Mouse (Mus musculus): Measurements from ENCODE around the gene Gpr183. TPM values are rescaled to one million over a fixed set of nuclear protein-coding genes. Genes with fewer than 3 reads are reported as not detected.

Gpr183 gene
- polyA plus RNA-seq, 1 experiment from 2014 or later: 2.4 TPM

GRCm38 (mm10) chr14:122003812-122004211 is 38.8 kb upstream of the Gpr183 start:
- no peak overlapping the region for H3K9ac ChIP-seq (ENCODE audit: low read length)
- no peak overlapping the region for H3K4me3 ChIP-seq (ENCODE audit: control insufficient read depth in 1 of 2, insufficient read depth in 1 of 2, low read depth in 1 of 2, low read length in 2 of 2)
- H3K9me3 ChIP-seq (ENCODE audit: control insufficient read depth, low read length): no peaks in the 10 kb centered on the region
- no peak for ATAC-seq (ENCODE audit: insufficient number of reproducible peaks, insufficient read depth, low FRiP score, low read depth)
- H3K4me1 ChIP-seq (ENCODE audit: control insufficient read depth in 2 of 2, insufficient read depth in 2 of 2, low read length in 2 of 2): peaks cover 0 to 2% of the 10 kb centered on the region in 2 experiments; a peak in 1 of 4 replicates
- no peaks in the 10 kb centered on the region for H3K27me3 ChIP-seq (ENCODE audit: control insufficient read depth, insufficient read depth, low read length)
- H3K4me2 ChIP-seq (ENCODE audit: low read length): no peak overlapping the region
- peaks cover 5% of the 10 kb centered on the region; the same call in 1 of the 2 replicates for H3K36me3 ChIP-seq (ENCODE audit: control insufficient read depth, insufficient read depth, low read length)
- no peak overlapping the region for H3K27ac ChIP-seq (replicated peaks in 1 of 2; ENCODE audit: control insufficient read depth in 1 of 2, insufficient read depth in 1 of 2, low read depth in 2 of 2, low read length in 2 of 2)

GRCm38 (mm10) chr14:122002224-122002623 is 37.2 kb upstream of the Gpr183 start:
- WGBS: 65% methylated on average over 7 of the region's 7 CpGs
- H3K9ac ChIP-seq (ENCODE audit: low read length): no peak overlapping the region
- no peaks in the 10 kb centered on the region for H3K9me3 ChIP-seq (ENCODE audit: control insufficient read depth, low read length)
- H3K27ac ChIP-seq (replicated peaks in 1 of 2; ENCODE audit: control insufficient read depth in 1 of 2, insufficient read depth in 1 of 2, low read depth in 2 of 2, low read length in 2 of 2): no peak overlapping the region
- no peaks in the 10 kb centered on the region for H3K27me3 ChIP-seq (ENCODE audit: control insufficient read depth, insufficient read depth, low read length)
- no peak overlapping the region for H3K4me3 ChIP-seq (ENCODE audit: control insufficient read depth in 1 of 2, insufficient read depth in 1 of 2, low read depth in 1 of 2, low read length in 2 of 2)
- no peak overlapping the region for H3K4me2 ChIP-seq (ENCODE audit: low read length)
- ATAC-seq (ENCODE audit: insufficient number of reproducible peaks, insufficient read depth, low FRiP score, low read depth): no peak
- H3K4me1 ChIP-seq (ENCODE audit: control insufficient read depth in 2 of 2, insufficient read depth in 2 of 2, low read length in 2 of 2): peaks cover 0 to 2% of the 10 kb centered on the region in 2 experiments; a peak in 1 of 4 replicates
- 0 out of 2 replicates have a peak, but pooled peaks cover 5% of the 10 kb centered on the region for H3K36me3 ChIP-seq (ENCODE audit: control insufficient read depth, insufficient read depth, low read length)

GRCm38 (mm10) chr14:122000346-122001105 is 35.5 kb upstream of the Gpr183 start:
- Histone ChIP-seq H3K9me3 (ENCODE audit: control insufficient read depth, low read length) (no peaks in the 10 kb centered on the region), H3K27me3 (ENCODE audit: control insufficient read depth, insufficient read depth, low read length) (no peaks in the 10 kb centered on the region), H3K9ac (ENCODE audit: low read length) (no peak overlapping the region), H3K4me3 (ENCODE audit: control insufficient read depth in 1 of 2, insufficient read depth in 1 of 2, low read depth in 1 of 2, low read length in 2 of 2) (no peak overlapping the region), H3K27ac (replicated peaks in 1 of 2; ENCODE audit: control insufficient read depth in 1 of 2, insufficient read depth in 1 of 2, low read depth in 2 of 2, low read length in 2 of 2) (no peak overlapping the region), H3K4me2 (ENCODE audit: low read length) (no peak overlapping the region), H3K4me1 (ENCODE audit: control insufficient read depth in 2 of 2, insufficient read depth in 2 of 2, low read length in 2 of 2) (peaks cover 7 to 9% of the 10 kb centered on the region in 2 experiments), H3K36me3 (ENCODE audit: control insufficient read depth, insufficient read depth, low read length) (0 out of 2 replicates have a peak, but pooled peaks cover 13% of the 10 kb centered on the region)
- 90% methylated on average over 17 of the region's 17 CpGs for WGBS
- no peak for ATAC-seq (ENCODE audit: insufficient number of reproducible peaks, insufficient read depth, low FRiP score, low read depth)

- Histone ChIP-seq H3K4me1 (ENCODE audit: control insufficient read depth in 2 of 2, insufficient read depth in 2 of 2, low read length in 2 of 2) (peaks cover 7 to 9% of the 10 kb centered on the region in 2 experiments), H3K4me2 (ENCODE audit: low read length) (no peak overlapping the region), H3K27me3 (ENCODE audit: control insufficient read depth, insufficient read depth, low read length) (no peaks in the 10 kb centered on the region), H3K4me3 (ENCODE audit: control insufficient read depth in 1 of 2, insufficient read depth in 1 of 2, low read depth in 1 of 2, low read length in 2 of 2) (no peak overlapping the region), H3K36me3 (ENCODE audit: control insufficient read depth, insufficient read depth, low read length) (peaks cover 14% of the 10 kb centered on the region), H3K9ac (ENCODE audit: low read length) (no peak overlapping the region), H3K27ac (replicated peaks in 1 of 2; ENCODE audit: control insufficient read depth in 1 of 2, insufficient read depth in 1 of 2, low read depth in 2 of 2, low read length in 2 of 2) (no peak overlapping the region), H3K9me3 (ENCODE audit: control insufficient read depth, low read length) (no peaks in the 10 kb centered on the region)
- no peak for ATAC-seq (ENCODE audit: insufficient number of reproducible peaks, insufficient read depth, low FRiP score, low read depth)
- 83% methylated on average over 8 of the region's 8 CpGs for whole genome bisulfite sequencing
Observed at GRCm38 (mm10) chr14:121999455-121999854, 34.5 kb upstream of the Gpr183 start.

GRCm38 (mm10) chr14:121996786-121997185 is 31.8 kb upstream of the Gpr183 start:
- Histone ChIP-seq H3K9ac (ENCODE audit: low read length) (no peak overlapping the region), H3K9me3 (ENCODE audit: control insufficient read depth, low read length) (no peaks in the 10 kb centered on the region), H3K4me2 (ENCODE audit: low read length) (no peak overlapping the region), H3K36me3 (ENCODE audit: control insufficient read depth, insufficient read depth, low read length) (peaks cover 20% of the 10 kb centered on the region), H3K4me1 (ENCODE audit: control insufficient read depth in 2 of 2, insufficient read depth in 2 of 2, low read length in 2 of 2) (peaks cover 7 to 9% of the 10 kb centered on the region in 2 experiments), H3K4me3 (ENCODE audit: control insufficient read depth in 1 of 2, insufficient read depth in 1 of 2, low read depth in 1 of 2, low read length in 2 of 2) (no peak overlapping the region), H3K27ac (replicated peaks in 1 of 2; ENCODE audit: control insufficient read depth in 1 of 2, insufficient read depth in 1 of 2, low read depth in 2 of 2, low read length in 2 of 2) (0 out of 4 replicates have a peak overlapping the region, but pooled peaks of 1 of the 2 experiments have one; percentile 19), H3K27me3 (ENCODE audit: control insufficient read depth, insufficient read depth, low read length) (no peaks in the 10 kb centered on the region)
- no peak for ATAC-seq (ENCODE audit: insufficient number of reproducible peaks, insufficient read depth, low FRiP score, low read depth)
- 71% methylated on average over 8 of the region's 8 CpGs for WGBS

GRCm38 (mm10) chr14:121995557-121995870 is 30.5 kb upstream of the Gpr183 start:
- 73% methylated on average over 1 of the region's 1 CpGs for WGBS
- no peak overlapping the region for H3K4me2 ChIP-seq (ENCODE audit: low read length)
- no peak overlapping the region for H3K4me3 ChIP-seq (ENCODE audit: control insufficient read depth in 1 of 2, insufficient read depth in 1 of 2, low read depth in 1 of 2, low read length in 2 of 2)
- no peak overlapping the region for H3K27ac ChIP-seq (replicated peaks in 1 of 2; ENCODE audit: control insufficient read depth in 1 of 2, insufficient read depth in 1 of 2, low read depth in 2 of 2, low read length in 2 of 2)
- H3K27me3 ChIP-seq (ENCODE audit: control insufficient read depth, insufficient read depth, low read length): no peaks in the 10 kb centered on the region
- no peaks in the 10 kb centered on the region for H3K9me3 ChIP-seq (ENCODE audit: control insufficient read depth, low read length)
- H3K36me3 ChIP-seq (ENCODE audit: control insufficient read depth, insufficient read depth, low read length): peaks cover 22% of the 10 kb centered on the region
- H3K9ac ChIP-seq (ENCODE audit: low read length): no peak overlapping the region
- H3K4me1 ChIP-seq (ENCODE audit: control insufficient read depth in 2 of 2, insufficient read depth in 2 of 2, low read length in 2 of 2): peaks cover 7 to 9% of the 10 kb centered on the region in 2 experiments
- ATAC-seq (ENCODE audit: insufficient number of reproducible peaks, insufficient read depth, low FRiP score, low read depth): no peak

- H3K27ac ChIP-seq (replicated peaks in 1 of 2; ENCODE audit: control insufficient read depth in 1 of 2, insufficient read depth in 1 of 2, low read depth in 2 of 2, low read length in 2 of 2): no peak overlapping the region
- H3K36me3 ChIP-seq (ENCODE audit: control insufficient read depth, insufficient read depth, low read length): peaks cover 22% of the 10 kb centered on the region
- H3K9me3 ChIP-seq (ENCODE audit: control insufficient read depth, low read length): no peaks in the 10 kb centered on the region
- no peak overlapping the region for H3K4me3 ChIP-seq (ENCODE audit: control insufficient read depth in 1 of 2, insufficient read depth in 1 of 2, low read depth in 1 of 2, low read length in 2 of 2)
- H3K27me3 ChIP-seq (ENCODE audit: control insufficient read depth, insufficient read depth, low read length): no peaks in the 10 kb centered on the region
- no peak overlapping the region for H3K9ac ChIP-seq (ENCODE audit: low read length)
- H3K4me2 ChIP-seq (ENCODE audit: low read length): no peak overlapping the region
- WGBS: 86% methylated on average over 7 of the region's 7 CpGs
- no peak for ATAC-seq (ENCODE audit: insufficient number of reproducible peaks, insufficient read depth, low FRiP score, low read depth)
- H3K4me1 ChIP-seq (ENCODE audit: control insufficient read depth in 2 of 2, insufficient read depth in 2 of 2, low read length in 2 of 2): peaks cover 5 to 9% of the 10 kb centered on the region in 2 experiments
Observed at GRCm38 (mm10) chr14:121994846-121995556, 30.0 kb upstream of the Gpr183 start.
